Mouse (Mus musculus) effector memory CD4-positive, alpha-beta T cell, adult 7 months (primary cell): ENCODE data around the gene Myl12a. TPM values are rescaled to one million over a fixed set of nuclear protein-coding genes. Genes with fewer than 3 reads are reported as not detected.

Experiments used
- polyA plus RNA-seq: library from polyadenylated mRNA; unstranded; fragments of 100-300 nt; shearing (Covaris generic); gene quantifications from one replicate; pipeline ENCODE4 v1.2.1, GENCODE M21; 2017

Myl12a gene
- 976 TPM for polyA plus RNA-seq

GRCm38 (mm10) chr17:71002744-71003094, at the start of gene Myl12a:
Gene Myl12a (minus strand): TSS chr17:71002878.

GRCm38 (mm10) chr17:71002081-71002743, 466 bp downstream of the Myl12a start, which contains the start of gene Myom1:
Gene Myom1 (plus strand): TSS chr17:71002633.

Other genes starting within 250 kb of the Myl12a start
- 1,337 TPM for gene Tgif1, start 149.3 kb downstream of the Myl12a start, polyA plus RNA-seq
- 1.1 TPM for gene Myom1, start 245 bp downstream of the Myl12a start, polyA plus RNA-seq
- 31.7 TPM for gene Lpin2, start 179.7 kb upstream of the Myl12a start, polyA plus RNA-seq